Mouse (Mus musculus): Measurements from ENCODE around the gene Olfr1410. TPM values are rescaled to one million over a fixed set of nuclear protein-coding genes. Genes with fewer than 3 reads are reported as not detected.

Gene Olfr1410
- polyA plus RNA-seq (2015; fragmentation: Nextera tagmentation; extraction: Ambion mirVana): not detected in 2 replicates

- Histone ChIP-seq H3K4me1 (ENCODE audit: control insufficient read depth, insufficient read depth, low read length) (no peaks in the 10 kb centered on the region), H3K9ac (ENCODE audit: low read length) (no peak within 1 kb of the TSS), H3K4me3 (ENCODE audit: low read length) (no peak within 1 kb of the TSS), H3K27ac (ENCODE audit: low read length) (no peak within 1 kb of the TSS), H3K9me3 (replicated peaks; ENCODE audit: control insufficient read depth, low read length) (no peaks in the 10 kb centered on the region), H3K36me3 (ENCODE audit: control insufficient read depth, insufficient read depth) (no peaks in the 10 kb centered on the region), H3K4me2 (ENCODE audit: low read depth, low read length) (no peak within 1 kb of the TSS), H3K27me3 (ENCODE audit: control insufficient read depth, insufficient read depth, low read length) (peaks cover 6% of the 10 kb centered on the region; the same call in 1 of the 2 replicates)
- WGBS: 79% methylated on average over 1 of the region's 1 CpGs
- no peak for ATAC-seq (replicated peaks; ENCODE audit: extremely low read depth, insufficient read depth, low FRiP score)
Measured at GRCm38 (mm10) chr1:92605482-92605881, at the start of gene Olfr1410. Gene Olfr1410, plus strand, starts transcription at chr1:92605782.

DNA sequence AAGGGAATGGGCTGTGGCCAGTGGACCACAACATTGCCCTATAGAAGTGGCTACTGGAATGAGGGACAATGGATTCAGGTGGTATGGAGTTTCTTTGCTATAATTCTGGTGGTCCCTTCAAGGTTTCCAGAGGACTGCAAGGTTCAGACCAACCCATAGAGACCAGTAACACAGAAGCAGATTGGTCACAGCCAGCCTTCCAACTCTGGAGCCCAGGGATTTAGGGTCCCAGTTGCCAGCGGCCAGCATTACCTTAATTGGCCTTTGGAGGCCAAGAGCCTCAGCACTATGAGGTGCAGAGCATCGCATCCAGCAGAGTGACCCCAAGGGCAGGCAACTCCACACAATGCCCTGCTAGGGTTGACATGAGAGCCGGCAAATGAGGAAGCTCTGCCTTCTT lies 34.6 kb upstream of the Olfr1410 start, which contains the start of gene Olfr1413:
Olfr1413 (plus strand) TSS at position 301 of the 400 bp plus-strand sequence.
- no peak within 1 kb of the TSS for H3K9ac ChIP-seq (ENCODE audit: low read length)
- H3K4me2 ChIP-seq (ENCODE audit: low read depth, low read length): no peak within 1 kb of the TSS
- 83% methylated on average over 3 of the region's 3 CpGs for WGBS
- H3K9me3 ChIP-seq (replicated peaks; ENCODE audit: control insufficient read depth, low read length): no peaks in the 10 kb centered on the region
- H3K4me3 ChIP-seq (ENCODE audit: low read length): no peak within 1 kb of the TSS
- no peak within 1 kb of the TSS for H3K27ac ChIP-seq (ENCODE audit: low read length)
- H3K27me3 ChIP-seq (ENCODE audit: control insufficient read depth, insufficient read depth, low read length): no peaks in the 10 kb centered on the region
- no peaks in the 10 kb centered on the region for H3K36me3 ChIP-seq (ENCODE audit: control insufficient read depth, insufficient read depth)
- no peaks in the 10 kb centered on the region for H3K4me1 ChIP-seq (ENCODE audit: control insufficient read depth, insufficient read depth, low read length)
- ATAC-seq (replicated peaks; ENCODE audit: extremely low read depth, insufficient read depth, low FRiP score): no peak

- Histone ChIP-seq H3K9ac (ENCODE audit: low read length) (no peak within 1 kb of the TSS), H3K4me1 (ENCODE audit: control insufficient read depth, insufficient read depth, low read length) (no peaks in the 10 kb centered on the region), H3K4me3 (ENCODE audit: low read length) (no peak within 1 kb of the TSS), H3K4me2 (ENCODE audit: low read depth, low read length) (no peak within 1 kb of the TSS), H3K36me3 (ENCODE audit: control insufficient read depth, insufficient read depth) (no peaks in the 10 kb centered on the region), H3K27me3 (ENCODE audit: control insufficient read depth, insufficient read depth, low read length) (no peaks in the 10 kb centered on the region), H3K27ac (ENCODE audit: low read length) (no peak within 1 kb of the TSS), H3K9me3 (replicated peaks; ENCODE audit: control insufficient read depth, low read length) (peaks cover 7% of the 10 kb centered on the region)
- no peak for ATAC-seq (replicated peaks; ENCODE audit: extremely low read depth, insufficient read depth, low FRiP score)
- 77% methylated on average over 2 of the region's 2 CpGs for WGBS
Measured at GRCm38 (mm10) chr1:92585479-92585878, 20.1 kb upstream of the Olfr1410 start, which contains the start of gene Olfr1412. Gene Olfr1412, plus strand, starts transcription at chr1:92585779.

GRCm38 (mm10) chr1:92594111-92594510 lies 11.5 kb upstream of the Olfr1410 start, which contains the start of gene Olfr1411:
Gene Olfr1411, plus strand, starts transcription at chr1:92594411.
- no peak for ATAC-seq (replicated peaks; ENCODE audit: extremely low read depth, insufficient read depth, low FRiP score)
- no peak within 1 kb of the TSS for H3K4me2 ChIP-seq (ENCODE audit: low read depth, low read length)
- H3K27ac ChIP-seq (ENCODE audit: low read length): no peak within 1 kb of the TSS
- H3K4me1 ChIP-seq (ENCODE audit: control insufficient read depth, insufficient read depth, low read length): no peaks in the 10 kb centered on the region
- no peak within 1 kb of the TSS for H3K9ac ChIP-seq (ENCODE audit: low read length)
- no peaks in the 10 kb centered on the region for H3K36me3 ChIP-seq (ENCODE audit: control insufficient read depth, insufficient read depth)
- H3K4me3 ChIP-seq (ENCODE audit: low read length): no peak within 1 kb of the TSS
- no peaks in the 10 kb centered on the region for H3K9me3 ChIP-seq (replicated peaks; ENCODE audit: control insufficient read depth, low read length)
- H3K27me3 ChIP-seq (ENCODE audit: control insufficient read depth, insufficient read depth, low read length): no peaks in the 10 kb centered on the region

GRCm38 (mm10) chr1:92596019-92596418 lies 9.6 kb upstream of the Olfr1410 start:
- H3K27me3 ChIP-seq (ENCODE audit: control insufficient read depth, insufficient read depth, low read length): no peaks in the 10 kb centered on the region
- H3K4me2 ChIP-seq (ENCODE audit: low read depth, low read length): no peak overlapping the region
- H3K4me3 ChIP-seq (ENCODE audit: low read length): no peak overlapping the region
- no peaks in the 10 kb centered on the region for H3K4me1 ChIP-seq (ENCODE audit: control insufficient read depth, insufficient read depth, low read length)
- WGBS: 66% methylated on average over 3 of the region's 3 CpGs
- no peak overlapping the region for H3K27ac ChIP-seq (ENCODE audit: low read length)
- H3K9me3 ChIP-seq (replicated peaks; ENCODE audit: control insufficient read depth, low read length): no peaks in the 10 kb centered on the region
- H3K36me3 ChIP-seq (ENCODE audit: control insufficient read depth, insufficient read depth): no peaks in the 10 kb centered on the region
- no peak for ATAC-seq (replicated peaks; ENCODE audit: extremely low read depth, insufficient read depth, low FRiP score)
- H3K9ac ChIP-seq (ENCODE audit: low read length): no peak overlapping the region

DNA sequence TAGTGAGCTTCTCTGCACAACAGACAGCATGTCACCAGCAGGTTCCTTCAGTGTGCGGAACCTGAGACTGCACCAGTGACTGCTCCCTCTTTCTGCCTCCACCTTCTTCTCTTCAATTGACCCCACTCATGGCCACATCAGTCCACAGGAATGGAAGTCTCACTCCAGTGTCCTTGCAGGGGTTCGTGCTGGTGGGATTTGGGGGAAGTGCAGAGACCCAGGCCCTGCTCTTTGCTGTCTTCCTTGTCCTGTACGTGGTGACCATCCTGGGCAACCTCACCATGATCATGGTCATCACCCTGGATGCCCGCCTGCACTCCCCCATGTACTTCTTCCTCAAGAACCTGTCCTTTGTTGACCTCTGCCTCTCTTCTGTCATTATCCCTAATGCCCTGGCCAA lies 2.1 kb downstream of the Olfr1410 start:
- Histone ChIP-seq H3K4me1 (ENCODE audit: control insufficient read depth, insufficient read depth, low read length) (no peaks in the 10 kb centered on the region), H3K4me2 (ENCODE audit: low read depth, low read length) (no peak overlapping the region), H3K9ac (ENCODE audit: low read length) (no peak overlapping the region), H3K4me3 (ENCODE audit: low read length) (no peak overlapping the region), H3K9me3 (replicated peaks; ENCODE audit: control insufficient read depth, low read length) (no peaks in the 10 kb centered on the region), H3K27me3 (ENCODE audit: control insufficient read depth, insufficient read depth, low read length) (peaks cover 8% of the 10 kb centered on the region), H3K36me3 (ENCODE audit: control insufficient read depth, insufficient read depth) (no peaks in the 10 kb centered on the region), H3K27ac (ENCODE audit: low read length) (no peak overlapping the region)
- ATAC-seq (replicated peaks; ENCODE audit: extremely low read depth, insufficient read depth, low FRiP score): no peak
- 68% methylated on average over 4 of the region's 4 CpGs for WGBS

GRCm38 (mm10) chr1:92611008-92611407 lies 5.4 kb downstream of the Olfr1410 start:
- WGBS: 3% methylated on average over 5 of the region's 5 CpGs
- H3K4me1 ChIP-seq (ENCODE audit: control insufficient read depth, insufficient read depth, low read length): no peaks in the 10 kb centered on the region
- no peak overlapping the region for H3K27ac ChIP-seq (ENCODE audit: low read length)
- no peaks in the 10 kb centered on the region for H3K9me3 ChIP-seq (replicated peaks; ENCODE audit: control insufficient read depth, low read length)
- no peak overlapping the region for H3K9ac ChIP-seq (ENCODE audit: low read length)
- H3K4me2 ChIP-seq (ENCODE audit: low read depth, low read length): no peak overlapping the region
- no peak overlapping the region for H3K4me3 ChIP-seq (ENCODE audit: low read length)
- no peaks in the 10 kb centered on the region for H3K36me3 ChIP-seq (ENCODE audit: control insufficient read depth, insufficient read depth)
- H3K27me3 ChIP-seq (ENCODE audit: control insufficient read depth, insufficient read depth, low read length): peaks cover 8% of the 10 kb centered on the region
- no peak for ATAC-seq (replicated peaks; ENCODE audit: extremely low read depth, insufficient read depth, low FRiP score)

- no peak for ATAC-seq (replicated peaks; ENCODE audit: extremely low read depth, insufficient read depth, low FRiP score)
Measured at GRCm38 (mm10) chr1:92613175-92613574, 7.6 kb downstream of the Olfr1410 start.

GRCm38 (mm10) chr1:92614516-92614915 lies 8.9 kb downstream of the Olfr1410 start:
- Histone ChIP-seq H3K27me3 (ENCODE audit: control insufficient read depth, insufficient read depth, low read length) (peaks cover 5% of the 10 kb centered on the region; the same call in 1 of the 2 replicates), H3K4me2 (ENCODE audit: low read depth, low read length) (no peak overlapping the region), H3K9ac (ENCODE audit: low read length) (no peak overlapping the region), H3K36me3 (ENCODE audit: control insufficient read depth, insufficient read depth) (no peaks in the 10 kb centered on the region), H3K4me1 (ENCODE audit: control insufficient read depth, insufficient read depth, low read length) (no peaks in the 10 kb centered on the region), H3K4me3 (ENCODE audit: low read length) (no peak overlapping the region), H3K9me3 (replicated peaks; ENCODE audit: control insufficient read depth, low read length) (no peaks in the 10 kb centered on the region), H3K27ac (ENCODE audit: low read length) (no peak overlapping the region)
- ATAC-seq (replicated peaks; ENCODE audit: extremely low read depth, insufficient read depth, low FRiP score): no peak
- 9% methylated on average over 1 of the region's 1 CpGs for WGBS

More at GRCm38 (mm10) chr1:92613175-92613574, 7.6 kb downstream of the Olfr1410 start:
- H3K9me3 ChIP-seq (replicated peaks; ENCODE audit: control insufficient read depth, low read length): no peaks in the 10 kb centered on the region
- no peak overlapping the region for H3K4me2 ChIP-seq (ENCODE audit: low read depth, low read length)
- no peak overlapping the region for H3K27ac ChIP-seq (ENCODE audit: low read length)
- peaks cover 10% of the 10 kb centered on the region for H3K27me3 ChIP-seq (ENCODE audit: control insufficient read depth, insufficient read depth, low read length)
- no peak overlapping the region for H3K4me3 ChIP-seq (ENCODE audit: low read length)
- 38% methylated on average over 4 of the region's 4 CpGs for WGBS
- H3K36me3 ChIP-seq (ENCODE audit: control insufficient read depth, insufficient read depth): no peaks in the 10 kb centered on the region
- no peak overlapping the region for H3K9ac ChIP-seq (ENCODE audit: low read length)
- no peaks in the 10 kb centered on the region for H3K4me1 ChIP-seq (ENCODE audit: control insufficient read depth, insufficient read depth, low read length)

Data from heart, embryonic 16.5 days (tissue).